Mouse (Mus musculus) ovary, adult 18-20 months (tissue): ENCODE results near the gene Olfr553.
"Not testable (repeated sequence)": the region's sequence is repeated elsewhere in the genome, so short reads cannot be mapped to it uniquely, and the experiment has no call there.

Experiments
- DNase-seq: peaks from one replicate; pipeline ENCODE4 v3.0.0; 2022; ENCODE audit warnings: low spot score, mixed read lengths

Gene Olfr553

DNA sequence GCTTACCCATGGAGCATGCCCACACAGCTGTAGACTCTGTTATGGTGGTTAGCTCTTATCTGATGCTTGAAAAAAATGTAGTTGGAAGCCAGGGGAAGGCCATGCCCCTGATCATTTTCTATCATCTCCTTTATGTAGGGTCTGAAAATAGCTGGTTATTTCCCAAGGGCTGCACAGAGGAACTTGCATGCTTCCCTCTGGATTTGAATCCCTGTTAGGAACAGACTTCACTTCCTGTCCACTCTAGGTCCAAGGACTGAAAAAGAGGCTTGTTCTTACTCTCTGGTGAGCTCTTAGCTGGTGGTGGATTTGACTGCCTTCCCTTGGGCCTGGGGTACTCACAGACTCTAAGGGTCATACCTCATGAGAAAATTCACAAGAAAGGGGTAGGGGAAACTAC is at the start of gene Olfr553:
Gene Olfr553, minus strand, starts transcription at position 101 of the 400 bp plus-strand sequence.
- DNase-seq: no peak

GRCm38 (mm10) chr7:102665378-102665777 is 47.4 kb upstream of the Olfr553 start:
- DNase-seq: no peak

DNA sequence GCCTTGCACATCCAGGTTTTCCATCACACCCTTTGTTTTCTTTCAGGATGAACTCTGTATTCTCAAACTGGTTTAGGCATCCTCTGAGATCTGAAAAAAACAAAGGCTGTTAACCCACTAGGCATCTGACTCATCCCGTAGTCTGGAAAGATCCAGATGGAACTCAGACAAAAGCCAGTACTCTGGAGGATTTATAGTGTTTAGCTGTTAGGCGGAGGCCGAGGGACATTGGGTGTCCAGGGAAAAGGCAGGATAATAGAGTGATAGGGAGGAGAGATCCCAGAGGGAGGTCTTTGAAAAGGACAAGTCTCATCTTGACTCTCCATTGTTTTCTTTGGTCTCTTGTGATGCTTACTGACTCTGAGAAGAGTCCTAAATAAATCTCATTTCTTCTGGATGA is 46.6 kb upstream of the Olfr553 start, which contains the start of gene Olfr556:
Gene Olfr556, plus strand, starts transcription at position 301 of the 400 bp plus-strand sequence.
- DNase-seq: no peak

DNA sequence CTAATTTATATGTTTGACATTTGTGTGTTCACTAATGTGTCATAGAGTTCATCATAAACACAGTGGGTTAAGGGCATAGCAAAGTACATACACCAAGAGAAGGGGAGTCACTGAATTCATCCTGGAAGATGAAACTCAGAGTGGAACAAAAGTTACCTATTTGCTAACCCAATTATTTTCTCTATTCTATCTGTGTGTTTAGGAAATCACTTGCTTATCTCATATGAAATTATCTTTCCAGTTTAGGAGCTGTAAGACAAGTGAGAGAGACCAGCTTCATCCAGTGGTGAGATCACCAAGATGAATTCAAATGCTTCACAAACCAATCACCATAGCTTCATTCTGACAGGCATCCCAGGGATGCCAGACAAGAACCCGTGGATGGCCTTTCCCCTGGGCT is 40.5 kb upstream of the Olfr553 start, which contains the start of gene Olfr555:
Gene Olfr555, plus strand, starts transcription at position 301 of the 400 bp plus-strand sequence.
- no peak for DNase-seq

GRCm38 (mm10) chr7:102644945-102645344 is 26.9 kb upstream of the Olfr553 start:
- not testable (repeated sequence) for DNase-seq

GRCm38 (mm10) chr7:102638132-102638531 is 20.1 kb upstream of the Olfr553 start, which contains the start of gene Olfr554:
TSS of gene Olfr554 (plus strand) at chr7:102638432.
- no peak for DNase-seq

GRCm38 (mm10) chr7:102636665-102637064 is 18.6 kb upstream of the Olfr553 start:
- DNase-seq: no peak

- DNase-seq: not testable (repeated sequence)
Measured at GRCm38 (mm10) chr7:102620368-102620767, 2.4 kb upstream of the Olfr553 start.

GRCm38 (mm10) chr7:102619608-102620007 is 1.6 kb upstream of the Olfr553 start:
- no peak for DNase-seq

- no peak for DNase-seq
Measured at GRCm38 (mm10) chr7:102597378-102598031, 20.5 kb downstream of the Olfr553 start, which contains the start of gene Olfr552. TSS of gene Olfr552 (plus strand) at chr7:102597770.

DNA sequence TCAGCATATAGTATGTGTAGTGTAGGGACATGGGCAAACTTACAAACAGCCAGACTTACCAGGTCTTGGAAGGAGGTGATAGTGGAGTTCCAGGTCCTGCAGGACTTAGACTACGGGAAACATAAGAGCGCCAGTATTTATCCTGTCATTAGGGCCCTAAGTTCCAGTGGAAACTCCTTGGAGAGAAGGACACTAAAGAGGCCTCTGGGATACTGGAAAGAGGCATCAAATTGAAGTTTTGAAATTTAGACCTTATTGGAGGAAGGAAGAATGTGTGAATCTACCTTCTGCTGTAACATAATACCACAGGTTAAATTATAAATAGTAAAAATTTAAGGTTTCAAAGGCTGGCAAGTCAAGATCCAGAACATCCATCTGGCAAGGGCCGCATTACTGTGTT is 26.2 kb downstream of the Olfr553 start, which contains the start of gene Olfr551:
Gene Olfr551, minus strand, starts transcription at position 101 of the 400 bp plus-strand sequence.
- no peak for DNase-seq

DNA sequence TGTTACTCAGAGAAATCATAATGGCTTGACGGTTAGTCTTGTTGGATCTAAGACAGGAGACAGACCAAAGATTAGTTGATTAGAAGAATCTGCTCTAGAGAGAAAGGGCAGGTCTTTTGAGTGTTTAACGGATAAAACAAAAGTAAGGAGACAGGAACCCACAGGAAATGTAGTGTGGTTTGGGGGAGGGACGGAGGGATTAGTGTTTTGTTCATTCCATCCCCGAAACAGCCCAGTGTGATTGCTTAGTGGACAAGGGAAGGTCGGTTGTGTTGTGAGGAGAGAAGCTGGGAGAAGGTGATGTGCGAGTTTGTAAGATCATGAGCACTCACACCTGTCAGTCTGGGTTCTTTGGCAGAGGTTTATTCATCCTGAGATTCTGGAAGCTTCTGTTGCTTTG is 42.0 kb downstream of the Olfr553 start:
- no peak for DNase-seq

GRCm38 (mm10) chr7:102573174-102573830 is 44.7 kb downstream of the Olfr553 start:
- no peak for DNase-seq

GRCm38 (mm10) chr7:102571142-102571541 is 46.9 kb downstream of the Olfr553 start, which contains the start of gene Olfr550:
TSS of gene Olfr550 (plus strand) at chr7:102571442.
- no peak for DNase-seq

DNA sequence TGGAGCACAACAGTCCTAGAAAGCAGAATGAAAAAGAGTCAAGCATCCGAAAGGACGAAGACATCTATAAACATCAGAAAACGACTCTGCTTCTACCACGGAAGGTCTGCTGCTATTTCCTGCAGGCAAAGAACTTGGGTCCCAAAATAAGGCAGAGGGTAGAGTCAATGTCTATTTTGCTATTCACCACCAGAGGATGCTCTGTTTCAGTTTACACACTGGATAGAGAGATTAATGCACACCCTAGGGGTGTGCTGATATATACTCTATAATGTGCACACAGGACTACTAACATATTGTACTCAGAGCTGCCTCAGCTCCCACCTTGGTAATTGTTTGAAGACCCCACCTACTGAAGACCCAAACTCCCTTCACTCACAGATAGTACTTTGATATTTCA is 51.8 kb downstream of the Olfr553 start:
- no peak for DNase-seq

- peak; percentile 83 for DNase-seq
Measured at GRCm38 (mm10) chr7:102564999-102565997, 52.7 kb downstream of the Olfr553 start, which contains the start of gene Trim21. TSS of gene Trim21 (minus strand) at chr7:102565486.
